Mouse (Mus musculus): ENCODE data around the gene Wscd2.

GRCm38 (mm10) chr5:113559627-113560026, 69.5 kb downstream of the Wscd2 start:
- TF ChIP-seq EP300 (IDR thresholded peaks at IDR 0.05; ENCODE audit: low read depth) (no peak), CTCF (IDR thresholded peaks at IDR 0.05; ENCODE audit: low read depth) (no peak)
